Mouse (Mus musculus) layer of hippocampus, adult 18-20 months (tissue): ENCODE results near the gene Eif2b3. TPM values are rescaled to one million over a fixed set of nuclear protein-coding genes. Genes with fewer than 3 reads are reported as not detected.
A peak's percentile ranks its signal among the peaks of the same experiment; 100 is the strongest.

Source experiments
- DNase-seq, 2 experiments: peaks; one replicate each; pipeline ENCODE4 v3.0.0; 2022; ENCODE audit warnings: low spot score in 2 of 2
- total RNA-seq, 2 experiments: library from RNA; stranded (reverse); gene quantifications; 2 replicates each; pipeline ENCODE4 v1.2.3; 2021

Gene Eif2b3
- total RNA-seq, 2 experiments from 2014 or later: 15.8 to 17.8 TPM

DNA sequence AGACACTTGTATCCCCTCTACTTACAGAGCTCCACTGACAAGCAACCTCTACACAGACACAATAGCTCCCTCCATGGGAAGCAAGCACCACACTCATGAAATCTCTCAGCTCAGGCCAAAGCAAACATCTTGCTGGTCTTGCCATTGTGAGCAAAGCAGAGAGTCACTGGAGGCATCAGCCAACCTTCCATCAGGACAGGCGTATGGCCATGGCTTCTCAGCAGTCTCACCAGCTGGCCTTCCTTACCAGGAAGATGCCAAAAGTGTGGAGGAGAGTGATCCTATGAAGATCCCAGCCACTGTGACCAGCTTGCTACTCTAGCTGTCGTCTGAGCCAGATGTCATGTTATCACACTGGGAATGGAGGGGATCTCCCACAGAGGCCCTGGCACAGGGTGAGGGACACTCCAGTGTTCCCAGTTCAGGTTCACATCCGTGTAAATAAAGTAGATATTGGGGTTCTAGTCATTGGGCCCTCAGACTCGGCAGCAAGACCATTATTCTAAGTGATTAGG lies 4.2 kb upstream of the Eif2b3 start:
- DNase-seq: no peak

DNA sequence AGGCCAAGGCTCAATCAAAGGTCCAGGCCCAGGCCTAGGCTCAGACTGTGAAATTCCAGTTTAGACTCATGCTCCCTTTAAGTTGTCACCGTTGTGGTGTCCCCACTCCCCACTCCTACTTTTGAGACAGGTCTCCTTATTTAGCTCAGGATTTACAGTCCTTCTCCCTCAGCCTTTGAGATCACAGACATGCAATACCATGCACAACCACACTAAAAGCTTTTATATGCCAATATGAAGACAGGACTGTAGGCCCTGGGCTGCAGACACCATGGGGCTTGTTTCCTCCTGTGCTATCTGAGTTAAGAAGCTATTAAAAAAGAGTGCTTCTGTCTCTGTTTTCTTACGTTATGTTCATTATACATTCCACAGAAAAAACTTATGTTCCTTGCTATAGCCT lies 1.5 kb upstream of the Eif2b3 start:
- DNase-seq: no peak

DNA sequence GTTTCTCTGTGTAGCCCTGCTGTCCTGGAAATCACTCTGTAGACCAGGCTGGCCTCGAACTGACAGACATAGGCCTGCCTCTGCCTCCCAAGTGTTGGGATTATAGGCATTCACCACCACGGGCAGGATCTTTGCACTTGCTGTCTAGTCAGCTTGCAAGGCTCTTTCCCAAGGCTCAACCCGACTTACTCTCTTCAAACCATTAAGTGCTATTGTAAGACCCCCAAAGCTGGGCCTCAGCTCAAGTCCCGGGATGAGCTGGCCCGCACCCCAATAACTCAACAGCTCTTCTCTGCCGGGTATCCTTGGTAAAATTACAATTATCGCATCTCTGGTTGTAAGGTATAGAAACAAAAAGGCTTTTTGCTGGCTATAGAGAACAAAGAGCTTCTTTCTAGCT lies 875 bp upstream of the Eif2b3 start:
- no peak for DNase-seq

DNA sequence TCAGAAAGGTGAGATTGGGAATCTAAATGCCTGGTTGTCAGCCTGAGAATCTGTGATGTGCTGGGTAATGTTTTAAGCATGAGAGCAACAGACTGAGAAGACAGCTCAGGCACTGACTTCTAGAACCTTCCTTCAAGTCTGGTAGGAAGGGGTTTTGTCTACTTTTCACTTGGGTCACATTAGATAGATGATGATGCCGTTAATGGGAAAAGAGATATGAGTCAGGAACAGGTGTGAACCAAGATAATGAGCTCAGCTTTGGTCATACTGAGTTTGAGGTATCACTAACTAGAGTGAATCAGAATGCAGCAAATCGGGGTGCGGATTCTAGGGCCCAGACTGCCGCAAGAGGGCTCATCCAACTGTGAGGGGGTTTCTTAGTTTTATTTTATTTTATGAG lies 4.3 kb downstream of the Eif2b3 start:
- DNase-seq: no peak

DNA sequence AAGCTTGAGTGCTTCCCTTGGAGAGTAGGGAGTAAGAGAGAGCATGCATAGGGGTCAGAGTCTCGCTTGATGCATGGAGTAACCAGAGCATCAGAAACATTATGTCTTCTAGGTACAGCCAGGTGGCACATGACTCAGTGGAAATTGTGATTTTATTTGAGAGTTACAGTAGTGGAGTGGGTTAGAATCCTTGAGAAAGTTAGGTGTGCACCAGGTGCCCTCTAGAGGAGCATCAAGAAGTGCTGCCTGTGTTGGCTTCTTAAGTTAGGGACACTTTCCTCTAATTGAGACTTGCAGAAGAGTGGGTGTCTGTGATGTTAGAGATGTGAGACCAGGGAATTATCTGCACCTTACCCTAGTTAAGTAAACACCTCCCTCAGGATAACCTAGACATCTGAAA lies 11.9 kb downstream of the Eif2b3 start:
- no peak for DNase-seq

DNA sequence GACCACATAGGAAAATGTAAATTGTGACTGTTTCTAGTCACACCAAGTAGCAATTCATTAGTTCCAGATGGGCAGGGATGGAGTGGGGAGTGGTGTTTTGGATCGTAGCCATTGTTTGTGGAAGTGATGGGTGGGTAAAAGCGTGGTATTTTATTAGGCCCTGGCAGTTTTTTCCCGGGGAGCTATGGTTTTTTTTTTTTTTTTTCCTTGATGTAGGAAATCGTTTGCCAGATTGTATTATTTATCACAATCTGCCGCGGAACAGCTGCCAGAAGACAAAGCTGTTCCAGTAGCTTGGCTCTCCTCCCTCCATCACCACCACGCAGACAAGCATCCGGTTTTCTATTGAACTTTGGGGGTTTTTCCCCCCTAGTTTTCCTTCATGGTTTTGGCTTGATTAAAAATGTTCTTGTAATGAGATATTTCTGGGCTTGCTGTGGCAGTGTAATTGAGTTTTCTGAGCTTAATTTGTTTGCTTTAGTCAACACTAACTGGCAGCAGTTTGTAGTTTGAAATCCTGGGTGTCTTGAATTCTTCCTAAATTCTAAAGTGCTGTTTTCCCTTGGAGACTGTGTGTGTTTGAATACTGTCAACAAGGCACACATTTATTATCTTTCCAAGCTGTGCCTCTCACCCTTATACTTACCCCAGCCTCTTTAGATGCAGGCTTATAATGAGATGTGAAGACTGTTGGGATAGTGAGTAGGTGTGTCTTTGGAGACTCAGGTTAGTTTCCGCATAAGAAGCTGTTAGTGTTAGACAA lies 20.9 kb downstream of the Eif2b3 start:
- peak; percentile 71 to 93 for DNase-seq

DNA sequence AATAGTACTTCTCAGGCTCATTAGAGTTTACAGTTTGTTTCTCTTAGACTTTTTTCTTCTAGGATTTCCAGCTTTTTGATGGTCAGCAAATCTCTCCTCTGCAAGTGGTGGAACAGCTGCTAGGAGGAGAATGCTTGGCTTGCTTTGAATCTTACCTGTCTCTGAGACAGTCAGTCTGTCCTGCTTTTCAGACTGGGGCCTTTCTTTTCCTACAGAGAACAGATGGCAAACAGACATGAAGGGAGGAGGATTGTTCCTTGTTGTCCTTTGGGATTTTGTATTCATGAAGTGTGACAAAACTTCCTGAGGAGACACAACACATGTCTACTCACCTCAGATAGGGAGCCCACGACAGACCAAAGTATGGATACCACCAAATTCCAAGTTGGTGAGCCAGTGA lies 21.6 kb downstream of the Eif2b3 start:
- no peak for DNase-seq

DNA sequence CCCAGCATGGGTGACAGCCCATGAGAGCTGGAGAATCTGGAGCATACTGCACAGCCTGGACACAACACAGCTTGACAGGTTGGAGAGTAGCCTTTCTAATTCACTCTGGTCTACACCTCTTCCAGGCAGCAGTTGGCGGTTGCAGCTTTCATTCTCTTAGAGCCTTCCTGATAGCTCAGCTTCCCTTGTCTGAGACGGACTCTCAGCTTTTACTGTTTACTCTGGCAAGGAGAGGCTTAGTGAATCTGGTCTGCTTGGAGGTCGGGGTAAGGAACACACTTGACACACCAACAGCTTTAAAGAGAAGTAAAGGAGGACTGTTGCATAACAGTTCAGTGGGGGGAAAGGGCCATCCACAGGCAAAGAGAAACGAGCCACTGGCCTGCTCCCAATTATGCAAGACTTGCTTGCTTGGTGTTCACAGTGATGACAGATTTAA lies 22.1 kb downstream of the Eif2b3 start:
- DNase-seq: peak in 1 of 2 experiments; percentile 11

DNA sequence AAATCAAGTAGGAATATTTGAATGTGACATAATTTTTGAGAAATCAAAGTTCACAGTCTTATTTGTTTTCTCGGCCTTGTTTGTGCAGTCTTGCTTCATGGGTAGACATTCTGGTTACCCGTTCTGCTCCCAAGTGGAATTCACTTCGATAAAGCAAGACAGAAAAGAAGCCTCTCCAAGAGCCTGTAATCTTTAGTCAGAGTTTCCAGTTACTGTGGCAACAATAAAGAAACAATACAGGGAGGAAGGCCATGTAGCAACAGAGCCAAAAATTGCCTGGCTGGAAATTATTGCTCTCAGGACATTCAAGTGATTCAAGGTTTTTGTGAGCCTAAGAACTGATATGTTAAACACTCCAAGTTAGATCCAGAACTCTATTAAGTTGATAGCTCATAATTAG lies 29.6 kb downstream of the Eif2b3 start:
- DNase-seq: no peak

DNA sequence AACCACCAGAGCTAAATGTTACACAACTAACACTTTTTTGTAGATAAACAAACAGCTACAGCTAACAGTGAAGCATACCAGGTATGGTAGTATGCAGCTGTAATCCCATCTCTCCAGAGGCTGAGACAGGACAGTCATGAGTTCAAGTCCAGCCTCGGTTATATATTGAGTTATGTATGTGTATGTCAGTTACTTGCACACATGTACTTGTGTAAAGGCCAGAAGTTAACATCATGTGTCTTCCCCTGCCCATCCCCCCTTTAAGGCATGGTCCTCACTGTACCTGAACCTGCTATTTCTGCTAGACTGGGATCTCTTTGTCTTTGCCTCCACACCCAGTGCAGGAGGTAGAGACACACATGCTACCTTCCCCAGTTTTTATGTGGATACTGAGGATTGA lies 30.3 kb downstream of the Eif2b3 start:
- DNase-seq: no peak

DNA sequence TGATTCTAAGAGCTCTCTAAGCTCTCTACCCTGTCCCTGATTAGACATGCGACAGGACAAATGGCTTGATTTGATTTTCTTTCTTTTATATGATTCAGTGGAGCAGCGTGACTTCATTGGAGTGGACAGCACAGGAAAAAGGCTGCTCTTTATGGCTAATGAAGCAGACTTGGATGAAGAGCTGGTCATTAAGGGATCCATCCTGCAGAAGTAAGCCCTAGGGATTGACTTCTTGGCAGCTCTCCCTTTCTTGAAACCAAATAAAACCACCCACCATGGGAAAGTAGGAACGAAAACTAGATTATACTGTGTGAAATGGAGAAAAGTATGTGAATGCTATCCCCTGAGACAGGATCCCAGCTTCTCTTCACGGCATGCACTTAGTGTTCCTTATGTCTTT lies 33.4 kb downstream of the Eif2b3 start:
- DNase-seq: no peak

DNA sequence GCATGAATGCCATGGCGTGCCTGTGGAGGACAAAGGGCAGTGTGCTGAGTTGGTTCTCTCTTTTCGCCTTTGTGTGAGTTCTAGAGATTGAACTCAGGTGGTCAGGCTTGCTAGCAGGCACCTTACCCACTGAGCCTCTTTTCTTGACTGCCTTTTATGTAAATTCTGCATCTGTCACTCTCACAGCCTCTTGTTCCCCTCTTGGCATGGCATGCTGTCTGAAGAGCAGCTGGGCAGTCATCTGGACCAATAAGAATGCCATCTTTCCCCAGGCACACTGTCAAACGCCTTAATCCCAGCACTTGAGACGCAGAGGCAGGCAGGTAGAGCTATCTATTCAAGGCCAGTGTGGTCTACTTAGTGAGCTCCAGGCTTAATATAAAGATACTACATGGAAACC lies 34.8 kb downstream of the Eif2b3 start:
- DNase-seq: no peak

DNA sequence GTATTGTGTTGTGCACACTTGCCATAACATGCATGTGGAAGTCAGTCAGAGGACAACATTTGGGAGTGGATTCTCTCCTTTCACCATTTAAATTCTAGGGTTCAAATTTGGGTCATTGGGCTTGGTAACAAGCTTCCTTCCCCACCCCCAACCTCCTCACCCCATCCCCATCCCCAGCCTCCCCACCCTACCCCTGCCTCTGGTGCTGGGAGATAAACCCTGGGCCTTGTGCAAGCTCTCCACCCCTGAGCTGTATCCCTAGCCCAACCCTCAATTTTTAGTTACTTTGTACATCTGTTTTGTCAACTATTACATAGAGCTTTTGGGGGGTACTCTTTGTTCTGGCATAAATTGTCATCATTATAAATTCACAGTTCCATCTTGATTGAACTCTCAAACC lies 36.9 kb downstream of the Eif2b3 start:
- DNase-seq: no peak

DNA sequence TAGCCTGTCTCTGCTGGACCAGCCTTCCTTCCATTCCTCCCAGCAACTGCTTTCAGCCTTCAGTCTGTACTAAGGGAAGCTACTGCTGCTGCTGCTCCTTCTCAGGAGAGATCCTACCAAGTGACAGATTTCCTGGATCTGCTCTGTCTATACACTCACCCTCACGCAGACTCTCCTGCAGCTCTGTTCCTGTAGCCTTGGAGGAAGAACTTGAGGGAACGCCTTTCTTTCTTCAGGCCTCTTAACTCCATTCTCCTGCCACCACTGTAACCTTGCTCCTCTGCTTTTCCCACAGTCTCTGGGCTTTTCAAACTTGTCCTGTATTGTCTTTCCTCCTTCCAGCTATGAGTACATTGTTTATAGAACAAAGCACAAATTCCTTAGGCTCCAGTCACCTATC lies 37.3 kb downstream of the Eif2b3 start:
- peak in 1 of 2 experiments; percentile 11 for DNase-seq

DNA sequence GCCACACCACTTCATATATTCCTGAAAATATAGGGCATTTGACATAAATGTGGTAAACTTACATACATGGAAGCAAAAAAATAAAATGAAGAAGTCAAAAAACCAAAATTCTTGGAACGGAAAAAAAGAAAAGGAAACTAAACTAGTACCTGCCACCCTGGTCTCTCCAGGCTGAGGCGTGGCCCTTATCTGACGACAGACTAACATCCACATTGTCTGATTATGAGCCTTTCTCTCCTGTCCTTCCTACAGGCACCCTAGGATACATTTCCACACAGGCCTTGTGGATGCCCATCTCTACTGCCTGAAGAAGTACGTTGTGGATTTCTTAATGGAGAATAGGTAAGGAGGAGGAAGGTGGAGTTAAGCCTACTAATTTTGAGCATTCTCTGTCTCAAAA lies 39.3 kb downstream of the Eif2b3 start:
- DNase-seq: no peak

DNA sequence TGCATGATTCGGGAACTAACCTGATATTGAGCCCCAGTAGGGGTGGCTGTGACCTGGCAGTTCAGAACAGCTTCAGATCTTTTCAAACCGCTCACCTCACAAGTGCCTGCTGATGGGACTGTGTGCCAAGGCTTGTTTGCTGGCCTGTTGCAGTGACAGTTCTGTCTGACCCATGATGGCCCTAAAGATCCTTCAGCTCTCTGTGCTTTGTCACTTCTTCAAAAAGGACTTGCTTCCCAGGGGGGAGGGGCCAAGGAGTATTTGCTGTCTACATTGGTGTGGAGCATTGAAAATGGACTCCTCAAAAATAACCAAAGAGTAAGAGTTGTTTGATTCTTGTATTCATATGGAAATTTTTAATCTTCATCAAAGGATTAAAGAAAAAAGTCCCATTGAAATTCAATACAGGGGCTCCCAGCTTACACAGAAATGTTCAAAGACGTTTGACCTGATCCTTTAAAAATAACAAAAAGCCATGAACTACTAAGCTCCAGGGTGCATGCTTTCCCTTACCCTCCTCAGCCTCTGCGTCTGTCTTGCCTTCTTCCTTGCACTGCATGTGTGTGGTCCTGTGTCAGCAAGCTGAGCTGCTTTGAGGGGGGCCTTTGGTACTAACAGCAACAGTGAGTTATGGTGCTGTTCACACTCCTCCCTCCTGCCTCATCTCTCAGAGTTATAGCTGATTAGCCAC lies 43.6 kb downstream of the Eif2b3 start:
- DNase-seq: no peak

DNA sequence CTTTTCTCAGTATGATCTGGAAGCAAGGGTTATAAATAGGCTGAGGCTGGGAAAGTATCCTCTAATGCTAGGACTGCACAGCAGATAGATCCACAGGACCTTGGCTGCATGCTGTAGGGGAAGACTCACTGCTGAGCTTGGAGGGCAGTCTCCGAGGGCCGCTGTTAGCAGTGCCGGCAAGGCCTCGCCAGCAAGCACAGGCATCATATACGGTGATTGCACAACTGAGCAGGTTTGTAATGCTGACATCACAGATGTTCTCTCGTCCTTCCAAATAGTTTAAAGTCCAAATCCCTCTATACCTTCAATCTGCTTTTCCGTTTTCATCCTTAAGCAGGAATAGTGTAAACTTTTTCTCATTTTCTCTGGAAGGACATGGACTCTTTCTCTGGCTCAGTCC lies 48.8 kb downstream of the Eif2b3 start:
- DNase-seq: no peak

DNA sequence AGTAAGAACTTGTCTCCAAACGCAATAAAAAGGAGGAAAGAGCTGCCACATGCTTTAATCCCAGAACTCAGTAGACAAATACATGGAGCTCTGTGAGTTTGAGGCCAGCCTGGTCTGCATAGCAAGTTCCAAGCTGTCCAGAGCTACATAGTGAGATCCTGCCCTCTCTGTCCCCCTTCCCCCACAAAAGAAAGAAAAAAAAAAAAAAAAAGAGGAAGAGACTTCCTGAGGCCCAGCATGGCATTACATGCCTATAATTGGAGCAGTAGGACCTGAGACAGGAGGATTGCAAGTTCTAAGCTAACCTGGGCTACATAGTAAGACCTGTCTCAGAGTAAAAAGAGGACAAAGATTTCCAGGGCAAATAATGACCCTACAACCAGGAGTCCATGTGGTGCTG lies 50.4 kb downstream of the Eif2b3 start:
- DNase-seq: no peak

DNA sequence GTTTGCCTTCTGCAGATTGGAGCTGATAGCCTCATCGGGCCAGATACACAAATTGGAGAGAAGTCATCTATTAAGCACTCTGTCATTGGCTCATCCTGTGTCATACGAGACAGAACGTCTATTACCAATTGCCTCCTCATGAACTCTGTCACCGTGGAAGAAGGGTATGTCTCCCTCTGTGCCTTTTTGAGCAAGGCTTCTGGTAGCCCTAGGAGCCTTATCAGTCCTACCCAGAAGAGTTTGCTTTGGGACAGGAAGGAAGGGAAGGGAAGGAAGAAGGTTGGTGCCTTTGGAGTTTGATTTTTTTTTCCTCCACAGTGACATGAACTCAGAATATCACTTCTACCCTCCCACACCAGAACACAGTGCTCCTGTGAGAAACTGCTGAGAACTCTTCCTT lies 51.4 kb downstream of the Eif2b3 start:
- DNase-seq: no peak

DNA sequence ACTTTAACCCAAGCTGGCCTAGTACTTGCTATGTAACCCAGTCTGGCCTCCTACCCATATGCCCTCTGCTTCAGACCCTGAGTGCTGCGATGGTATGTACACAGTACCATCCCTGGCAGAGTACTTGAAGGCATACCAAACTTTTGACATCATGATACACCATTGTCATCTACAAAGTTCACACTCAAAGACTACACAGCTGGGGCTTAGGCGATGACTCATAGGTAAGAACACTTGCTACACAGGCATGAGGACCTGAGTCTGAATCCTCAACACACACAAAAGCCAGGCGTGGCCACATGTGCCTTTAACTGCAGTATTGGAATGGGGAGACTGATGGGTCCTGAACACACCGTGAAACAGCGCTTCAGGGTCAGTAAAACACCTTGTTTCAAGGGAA lies 52.0 kb downstream of the Eif2b3 start:
- DNase-seq: no peak

DNA sequence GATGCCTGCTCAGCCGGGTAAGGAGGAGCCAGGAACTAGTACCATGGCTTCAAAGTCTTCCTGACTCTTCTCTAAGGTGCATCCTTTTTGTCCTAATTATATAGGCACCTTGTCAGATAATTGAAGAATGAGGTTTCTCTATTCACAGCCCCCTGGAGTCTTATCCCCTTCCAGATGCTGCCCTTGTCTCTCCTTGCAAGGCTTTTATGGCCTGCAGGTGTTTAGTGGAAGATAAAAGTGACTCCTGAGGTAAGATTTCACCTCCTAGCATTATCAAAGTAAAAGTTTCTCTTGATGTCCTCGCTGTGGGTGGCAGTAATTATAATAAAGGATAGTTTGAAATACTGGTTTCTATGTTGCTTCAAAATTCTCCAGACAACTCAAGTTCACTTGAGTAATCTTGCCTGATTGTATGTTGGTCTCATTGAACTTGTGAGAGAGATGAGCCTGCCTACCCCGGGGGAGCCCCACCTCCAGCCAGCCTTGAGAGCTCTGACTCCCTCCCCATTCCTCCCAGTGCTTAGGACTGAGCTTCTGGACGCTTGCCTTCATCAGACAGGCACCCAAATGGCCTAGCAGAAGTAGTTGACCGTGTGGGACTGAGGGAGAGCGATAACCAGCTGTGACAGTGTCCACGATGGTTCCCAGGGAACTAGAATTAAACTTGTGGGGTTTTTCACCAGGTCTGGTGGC lies 68.9 kb downstream of the Eif2b3 start:
- DNase-seq: no peak

DNA sequence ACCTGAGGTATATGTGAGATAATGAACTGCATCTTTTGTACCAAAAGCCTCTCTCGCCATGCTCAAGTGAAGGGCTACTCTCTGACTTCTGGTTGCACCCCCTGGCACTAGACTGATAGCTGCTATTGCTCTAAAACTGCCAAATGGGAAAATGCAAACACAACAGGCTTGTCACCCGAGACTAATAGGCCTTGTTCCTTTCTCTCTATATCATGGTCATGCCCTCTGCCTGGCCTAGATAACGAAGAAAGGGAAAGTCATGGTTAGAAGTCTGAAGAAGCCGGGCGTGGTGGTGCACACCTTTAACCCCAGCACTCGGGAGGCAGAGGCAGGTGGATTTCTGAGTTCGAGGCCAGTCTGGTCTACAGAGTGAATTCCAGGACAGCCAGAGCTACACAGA lies 71.4 kb downstream of the Eif2b3 start:
- no peak for DNase-seq
